Mouse (Mus musculus) intestine, embryonic 14.5 days (tissue): ENCODE data around the gene Mcm9. TPM values are rescaled to one million over a fixed set of nuclear protein-coding genes. Genes with fewer than 3 reads are reported as not detected.
"Not testable (repeated sequence)": the region's sequence is repeated elsewhere in the genome, so short reads cannot be mapped to it uniquely, and the experiment has no call there.

ENCODE experiments used
- ATAC-seq: fragments of 200-750 bp; cut with Nextera tagmentation; replicated peaks from 2 replicates; pipeline ENCODE4 v1.8.0; 2017; ENCODE audit warnings: low read depth, moderate number of reproducible peaks, moderate TSS enrichment, moderate library complexity; ENCODE audit not compliant: low FRiP score, low TSS enrichment
- DNase-seq: peaks from one replicate; pipeline ENCODE4 v3.0.0-alpha.2; 2018; ENCODE audit warnings: low spot score
- H3K27ac ChIP-seq: fragments of 300-500 bp; sonication (generic); 2 replicates; pipeline ENCODE4 v1.5.1; 2014; ENCODE audit warnings: low read depth, mild to moderate bottlenecking, control low read depth
- H3K27me3 ChIP-seq: fragments of 300-500 bp; sonication (generic); replicated peaks from 2 replicates; pipeline ENCODE4 v1.6.1; 2014; ENCODE audit warnings: low read length, control low read depth; ENCODE audit not compliant: control insufficient read depth, insufficient read depth
- H3K36me3 ChIP-seq: fragments of 300-500 bp; sonication (generic); 2 replicates; pipeline ENCODE4 v1.6.1; 2014; ENCODE audit warnings: low read length, control low read depth; ENCODE audit not compliant: control insufficient read depth, insufficient read depth
- H3K4me1 ChIP-seq: fragments of 300-500 bp; sonication (generic); replicated peaks from 2 replicates; pipeline ENCODE4 v1.6.1; 2014; ENCODE audit warnings: low read length, control low read depth, mixed read lengths; ENCODE audit not compliant: control insufficient read depth, insufficient read depth
- H3K4me2 ChIP-seq: fragments of 300-500 bp; sonication (generic); 2 replicates; pipeline ENCODE4 v1.6.1; 2014; ENCODE audit warnings: low read length
- H3K4me3 ChIP-seq: fragments of 300-500 bp; sonication (generic); 2 replicates; pipeline ENCODE4 v1.5.1; 2014; ENCODE audit warnings: low read depth, low read length, control low read depth, mixed read lengths
- H3K9ac ChIP-seq: fragments of 300-500 bp; sonication (generic); 2 replicates; pipeline ENCODE4 v1.6.1; 2014; ENCODE audit warnings: mild to moderate bottlenecking, low read length
- H3K9me3 ChIP-seq: fragments of 300-500 bp; sonication (generic); 2 replicates; pipeline ENCODE4 v1.6.1; 2016; ENCODE audit warnings: low read length, control low read depth; ENCODE audit not compliant: control insufficient read depth
- WGBS: fragments of 180-500 bp; shearing (Covaris S2); extraction: QIAGEN DNeasy Blood & Tissue Kit; methylation state at CpG from one replicate; pipeline ENCODE4 v1.1.7; 2014; 5-methylcytosine and 5-hydroxymethylcytosine counted together
- polyA plus RNA-seq: library from polyadenylated mRNA; unstranded; fragments of >200 nt; fragmentation: Nextera tagmentation; extraction: Ambion mirVana; gene quantifications from 2 replicates; pipeline ENCODE4 v1.2.1, GENCODE M21; 2014

Gene Mcm9
- polyA plus RNA-seq, 1 experiment from 2014 or later = 14.1 TPM

- Histone ChIP-seq H3K4me3 (no peak overlapping the region), H3K4me1 (peaks cover 3% of the 10 kb centered on the region; the same call in 1 of the 2 replicates), H3K27ac (no peak overlapping the region), H3K36me3 (no peaks in the 10 kb centered on the region), H3K4me2 (no peak overlapping the region), H3K9me3 (no peaks in the 10 kb centered on the region), H3K27me3 (no peaks in the 10 kb centered on the region), H3K9ac (no peak overlapping the region)
- no peak for ATAC-seq
- DNase-seq = no peak
These were observed 130.7 kb downstream of the Mcm9 start for GRCm38 (mm10) chr10:53499518-53499917.

GRCm38 (mm10) chr10:53495349-53495748 is 134.9 kb downstream of the Mcm9 start:
- not testable (repeated sequence) for DNase-seq, H3K9me3 ChIP-seq, H3K27me3 ChIP-seq, H3K4me1 ChIP-seq, H3K27ac ChIP-seq, H3K4me2 ChIP-seq, H3K9ac ChIP-seq, ATAC-seq, H3K36me3 ChIP-seq, H3K4me3 ChIP-seq
- WGBS = 95% methylated on average over 3 of the region's 3 CpGs

GRCm38 (mm10) chr10:53493954-53494353 is 136.3 kb downstream of the Mcm9 start:
- 92% methylated on average over 13 of the region's 13 CpGs for WGBS

More at GRCm38 (mm10) chr10:53493954-53494353, 136.3 kb downstream of the Mcm9 start:
- Histone ChIP-seq H3K9ac (no peak overlapping the region), H3K27me3 (no peaks in the 10 kb centered on the region), H3K36me3 (no peaks in the 10 kb centered on the region), H3K9me3 (no peaks in the 10 kb centered on the region), H3K4me2 (no peak overlapping the region), H3K27ac (no peak overlapping the region), H3K4me3 (no peak overlapping the region), H3K4me1 (no peaks in the 10 kb centered on the region)
- no peak for ATAC-seq
- DNase-seq = no peak

Other genes starting within 250 kb of the Mcm9 start
- gene Asf1a, start 33.7 kb downstream of the Mcm9 start, polyA plus RNA-seq = 104 and 109 TPM in 2 replicates
- 4.9 and 6.4 TPM in 2 replicates for gene Fam184a, start 120.7 kb upstream of the Mcm9 start, polyA plus RNA-seq